Mouse (Mus musculus) limb, embryonic 11.5 days (tissue): ENCODE measurements around the gene Neu2. TPM values are rescaled to one million over a fixed set of nuclear protein-coding genes. Genes with fewer than 3 reads are reported as not detected.

Experiments used
- ATAC-seq: fragments of 200-750 bp; cut with Nextera tagmentation; 2 replicates; pipeline ENCODE4 v1.8.0; 2017; ENCODE audit warnings: low read depth; ENCODE audit not compliant: insufficient number of reproducible peaks, low FRiP score, low TSS enrichment
- DNase-seq: peaks from one replicate; pipeline ENCODE4 v3.0.0-alpha.2; 2015; ENCODE audit warnings: low spot score
- H3K27ac ChIP-seq: fragments of 300-500 bp; sonication (generic); replicated peaks from 2 replicates; pipeline ENCODE4 v1.5.1; 2014; ENCODE audit warnings: low read depth, mild to moderate bottlenecking, low read length
- H3K27me3 ChIP-seq: fragments of 300-500 bp; sonication (generic); 2 replicates; pipeline ENCODE4 v1.6.1; 2014; ENCODE audit warnings: mild to moderate bottlenecking, low read length, mixed read lengths; ENCODE audit not compliant: control insufficient read depth, insufficient read depth
- H3K36me3 ChIP-seq: fragments of 300-500 bp; sonication (generic); 2 replicates; pipeline ENCODE4 v1.6.1; 2014; ENCODE audit warnings: mild to moderate bottlenecking, low read length, moderate library complexity, mixed read lengths; ENCODE audit not compliant: control insufficient read depth, insufficient read depth
- H3K4me1 ChIP-seq: fragments of 300-500 bp; sonication (generic); 2 replicates; pipeline ENCODE4 v1.6.1; 2014; ENCODE audit warnings: low read length, mixed read lengths; ENCODE audit not compliant: control insufficient read depth, insufficient read depth
- H3K4me2 ChIP-seq: fragments of 300-500 bp; sonication (generic); 2 replicates; pipeline ENCODE4 v1.6.1; 2014; ENCODE audit warnings: low read depth, mild to moderate bottlenecking, moderate library complexity; ENCODE audit not compliant: severe bottlenecking
- H3K4me3 ChIP-seq: fragments of 300-500 bp; sonication (generic); 2 replicates; pipeline ENCODE4 v1.5.1; 2014; ENCODE audit warnings: low read depth, low read length
- H3K9ac ChIP-seq: fragments of 300-500 bp; sonication (generic); 2 replicates; pipeline ENCODE4 v1.6.1; 2014; ENCODE audit warnings: mild to moderate bottlenecking, low read length
- H3K9me3 ChIP-seq: fragments of 300-500 bp; sonication (generic); 2 replicates; pipeline ENCODE4 v1.6.1; 2016; ENCODE audit warnings: low read length; ENCODE audit not compliant: control insufficient read depth
- WGBS: fragments of 180-500 bp; shearing (Covaris S2); extraction: QIAGEN DNeasy Blood & Tissue Kit; methylation state at CpG from one replicate; pipeline ENCODE4 v1.1.7; 2014; 5-methylcytosine and 5-hydroxymethylcytosine counted together
- polyA plus RNA-seq: library from polyadenylated mRNA; unstranded; fragments of >200 nt; fragmentation: Nextera tagmentation; extraction: Ambion mirVana; gene quantifications from 2 replicates; pipeline ENCODE4 v1.2.1, GENCODE M21; 2014

The Neu2 gene
- polyA plus RNA-seq, 1 experiment from 2014 or later: not detected

DNA sequence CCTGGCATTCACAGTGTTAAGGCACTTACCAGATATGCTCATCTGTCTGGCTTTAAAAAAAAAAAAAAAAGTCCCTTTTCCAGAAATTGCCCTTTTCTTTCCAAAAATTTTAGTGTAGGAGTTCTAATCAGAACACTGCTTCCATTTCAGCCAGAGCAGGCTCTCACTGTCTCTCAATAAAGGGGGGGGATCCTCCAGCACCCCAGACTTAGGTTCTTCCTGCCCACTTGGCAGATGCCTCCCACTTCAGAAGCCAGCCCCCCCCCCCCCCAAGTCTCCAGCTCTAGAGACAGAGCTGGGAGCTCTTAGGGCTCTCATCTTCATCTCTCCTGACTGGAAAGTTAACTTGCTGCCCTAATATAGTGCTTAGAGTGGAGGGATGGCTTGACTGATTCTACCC is 10.8 kb downstream of the Neu2 start:
- ATAC-seq (no peak), DNase-seq (no peak)
- H3K4me2 ChIP-seq: no peak overlapping the region
- H3K27ac ChIP-seq: no peak overlapping the region
- no peak overlapping the region for H3K4me3 ChIP-seq
- H3K27me3 ChIP-seq: no peaks in the 10 kb centered on the region
- no peak overlapping the region; the same call in 1 of the 2 replicates for H3K9ac ChIP-seq
- H3K36me3 ChIP-seq: no peaks in the 10 kb centered on the region
- no peaks in the 10 kb centered on the region for H3K9me3 ChIP-seq
- no peaks in the 10 kb centered on the region for H3K4me1 ChIP-seq

DNA sequence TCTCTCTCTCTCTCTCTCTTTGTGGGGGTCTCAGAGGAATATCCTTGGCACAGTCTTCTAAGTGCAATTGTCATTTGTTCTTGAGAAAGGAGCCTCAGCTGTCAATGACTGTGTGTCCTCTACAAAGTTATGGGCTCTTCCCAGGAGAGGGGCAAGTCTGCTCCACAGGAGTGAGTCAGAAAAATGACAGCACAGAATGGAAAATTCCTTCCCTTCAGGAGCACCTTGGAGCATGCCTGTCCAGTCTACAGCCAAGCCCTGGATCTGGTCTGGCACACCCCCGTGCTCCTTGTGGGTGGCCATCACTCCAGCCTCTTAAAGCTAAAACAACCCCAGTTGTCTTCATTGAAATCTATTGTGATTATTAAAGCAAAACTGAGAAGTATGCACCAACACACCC is 11.8 kb downstream of the Neu2 start:
- H3K4me3 ChIP-seq: no peak overlapping the region
- no peaks in the 10 kb centered on the region for H3K4me1 ChIP-seq
- H3K36me3 ChIP-seq: no peaks in the 10 kb centered on the region
- H3K4me2 ChIP-seq: no peak overlapping the region
- 83% methylated on average over 1 of the region's 1 CpGs for WGBS
- no peak for DNase-seq
- no peak for ATAC-seq
- no peak overlapping the region for H3K27ac ChIP-seq
- no peak overlapping the region for H3K9ac ChIP-seq
- no peaks in the 10 kb centered on the region for H3K27me3 ChIP-seq
- H3K9me3 ChIP-seq: no peaks in the 10 kb centered on the region

DNA sequence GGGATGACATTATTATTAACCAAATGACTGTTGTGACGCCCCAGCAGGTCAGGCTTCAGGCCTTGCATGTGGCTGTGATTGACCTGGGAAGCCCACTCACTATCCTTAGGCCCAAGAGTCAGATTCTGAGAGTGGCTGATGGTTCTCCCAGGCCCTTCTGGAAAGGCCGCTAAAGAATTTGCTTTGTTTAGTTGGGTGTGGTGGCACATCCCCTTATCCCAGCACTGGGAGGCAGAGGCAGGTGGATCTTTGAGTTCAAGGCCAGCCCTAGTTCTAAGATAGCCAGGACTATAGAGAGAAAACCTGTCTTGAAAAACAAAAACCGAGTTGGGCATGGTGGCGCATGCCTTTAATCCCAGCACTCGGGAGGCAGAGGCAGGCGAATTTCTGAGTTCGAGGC is 15.4 kb downstream of the Neu2 start:
- WGBS: 89% methylated on average over 7 of the region's 7 CpGs
- H3K36me3 ChIP-seq: no peaks in the 10 kb centered on the region
- H3K4me1 ChIP-seq: no peaks in the 10 kb centered on the region
- H3K4me2 ChIP-seq: no peak overlapping the region
- DNase-seq (no peak), ATAC-seq (no peak)
- H3K9ac ChIP-seq: no peak overlapping the region
- no peak overlapping the region for H3K27ac ChIP-seq
- H3K27me3 ChIP-seq: no peaks in the 10 kb centered on the region
- no peak overlapping the region for H3K4me3 ChIP-seq
- no peaks in the 10 kb centered on the region for H3K9me3 ChIP-seq

DNA sequence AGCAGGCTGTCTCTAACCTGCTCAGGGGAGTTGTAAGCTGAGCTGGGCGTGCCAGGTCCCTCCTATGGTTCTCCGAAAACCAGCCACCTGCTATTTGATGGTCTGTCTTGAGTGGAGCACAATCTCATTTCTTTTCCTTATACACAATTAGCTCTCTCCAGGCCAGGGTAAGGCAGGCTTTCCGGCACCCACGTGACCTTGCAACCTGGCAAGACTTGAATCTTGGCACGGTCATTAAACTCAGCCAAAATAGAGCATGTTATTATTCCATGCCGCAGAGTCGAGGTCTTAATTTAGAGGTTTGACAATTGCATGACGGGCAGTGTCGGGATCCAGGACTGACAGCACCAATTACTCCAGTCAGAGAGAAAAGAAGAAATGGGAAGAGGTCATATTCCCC is 17.5 kb downstream of the Neu2 start:
- H3K4me1 ChIP-seq: no peaks in the 10 kb centered on the region
- no peaks in the 10 kb centered on the region for H3K36me3 ChIP-seq
- ATAC-seq: no peak
- H3K9me3 ChIP-seq: no peaks in the 10 kb centered on the region
- no peak overlapping the region for H3K4me2 ChIP-seq
- H3K27ac ChIP-seq: no peak overlapping the region
- DNase-seq: no peak
- no peak overlapping the region for H3K9ac ChIP-seq
- WGBS: 79% methylated on average over 9 of the region's 9 CpGs
- H3K4me3 ChIP-seq: no peak overlapping the region
- no peaks in the 10 kb centered on the region for H3K27me3 ChIP-seq

DNA sequence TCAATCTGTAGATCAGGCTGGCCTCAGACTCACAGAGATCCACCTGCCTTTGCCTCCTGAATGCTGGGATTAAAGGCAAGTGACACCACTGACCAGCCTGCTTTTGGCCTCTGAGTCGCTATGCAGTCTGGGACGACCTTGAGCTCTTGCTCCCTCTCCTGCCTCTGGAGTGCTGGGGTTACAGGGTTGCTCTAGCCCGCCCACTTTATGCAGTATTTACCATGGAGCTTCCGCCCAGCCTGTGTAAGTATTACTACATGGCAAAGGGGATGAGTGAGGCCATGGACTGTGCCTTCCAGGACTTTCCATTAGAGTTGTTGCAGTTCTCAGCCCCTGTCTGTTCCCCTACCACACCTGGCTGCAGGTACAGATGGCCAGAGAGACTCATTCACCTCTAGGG is 22.7 kb downstream of the Neu2 start:
- no peaks in the 10 kb centered on the region for H3K9me3 ChIP-seq
- no peak overlapping the region for H3K4me3 ChIP-seq
- 76% methylated on average over 4 of the region's 4 CpGs for WGBS
- no peak for DNase-seq
- H3K4me1 ChIP-seq: no peaks in the 10 kb centered on the region
- no peaks in the 10 kb centered on the region for H3K36me3 ChIP-seq
- H3K4me2 ChIP-seq: no peak overlapping the region
- no peak overlapping the region for H3K27ac ChIP-seq
- no peaks in the 10 kb centered on the region for H3K27me3 ChIP-seq
- no peak overlapping the region for H3K9ac ChIP-seq
- ATAC-seq: no peak

DNA sequence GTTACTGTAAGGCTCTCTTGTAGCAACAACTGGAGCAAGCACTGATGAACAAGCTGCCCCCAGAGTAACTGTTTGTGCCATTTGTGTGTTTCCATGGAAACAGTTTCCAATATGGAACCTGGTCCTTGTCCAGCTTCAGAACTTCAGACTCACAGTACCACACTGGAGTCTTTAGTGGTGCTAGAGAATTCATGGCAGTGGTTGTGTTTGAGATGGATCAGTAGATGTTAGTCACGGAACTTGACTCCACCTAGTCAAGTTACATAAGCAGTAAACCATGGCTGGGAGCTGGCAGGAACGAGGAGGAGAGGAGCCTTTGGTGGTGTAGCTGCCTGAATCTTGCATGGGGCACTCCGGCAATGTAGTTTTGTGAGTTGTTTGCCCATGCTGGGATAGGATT is 24.4 kb downstream of the Neu2 start:
- Histone ChIP-seq H3K4me3 (no peak overlapping the region), H3K4me1 (no peaks in the 10 kb centered on the region), H3K9ac (no peak overlapping the region), H3K9me3 (no peaks in the 10 kb centered on the region), H3K36me3 (no peaks in the 10 kb centered on the region), H3K4me2 (no peak overlapping the region), H3K27me3 (no peaks in the 10 kb centered on the region), H3K27ac (no peak overlapping the region)
- no peak for ATAC-seq
- DNase-seq: no peak
- WGBS: 77% methylated on average over 3 of the region's 3 CpGs

DNA sequence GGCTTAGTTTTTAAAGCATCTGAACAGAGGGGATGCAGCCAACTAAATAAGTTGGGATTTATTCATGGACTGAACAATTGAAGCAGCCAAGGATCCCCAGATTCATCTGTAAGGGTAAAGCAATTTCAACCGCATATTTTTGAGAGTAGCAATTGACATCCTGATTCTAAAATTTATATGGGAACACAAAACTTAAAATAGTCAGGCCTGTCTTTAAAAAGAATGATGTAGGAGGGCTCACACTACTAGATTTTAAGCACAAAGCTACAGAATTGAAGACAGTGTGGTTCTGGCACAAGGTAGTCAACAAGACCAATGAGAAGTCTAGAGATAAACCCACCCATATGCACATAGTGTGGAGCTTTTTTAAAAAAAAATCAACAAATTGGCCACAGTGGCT is 27.3 kb downstream of the Neu2 start:
- no peak overlapping the region for H3K4me2 ChIP-seq
- no peak overlapping the region for H3K4me3 ChIP-seq
- no peaks in the 10 kb centered on the region for H3K4me1 ChIP-seq
- WGBS: 100% methylated on average over 1 of the region's 1 CpGs
- DNase-seq: no peak
- no peaks in the 10 kb centered on the region for H3K36me3 ChIP-seq
- H3K9ac ChIP-seq: no peak overlapping the region
- no peak overlapping the region for H3K27ac ChIP-seq
- ATAC-seq: no peak
- H3K27me3 ChIP-seq: no peaks in the 10 kb centered on the region
- no peaks in the 10 kb centered on the region for H3K9me3 ChIP-seq

DNA sequence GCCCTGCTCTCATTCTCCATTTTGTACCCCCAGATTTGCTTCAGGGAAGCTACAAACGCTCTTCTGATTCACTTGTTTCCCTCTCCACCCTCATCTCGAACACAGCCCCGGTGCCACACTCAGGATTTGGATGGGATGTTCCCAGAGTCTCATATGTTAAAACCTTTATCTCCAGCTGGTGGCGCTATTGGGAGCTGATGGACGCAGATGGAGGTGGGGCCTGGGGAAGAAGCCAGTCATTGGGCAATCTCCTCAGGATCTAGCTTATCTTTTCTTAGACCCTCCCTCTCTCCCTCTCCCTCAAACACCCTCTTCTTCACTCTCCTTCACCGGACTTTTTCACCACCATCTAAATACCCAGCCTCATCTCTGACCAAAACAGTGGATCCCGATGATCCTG is 31.9 kb downstream of the Neu2 start:
- 31% methylated on average over 7 of the region's 7 CpGs for WGBS

DNA sequence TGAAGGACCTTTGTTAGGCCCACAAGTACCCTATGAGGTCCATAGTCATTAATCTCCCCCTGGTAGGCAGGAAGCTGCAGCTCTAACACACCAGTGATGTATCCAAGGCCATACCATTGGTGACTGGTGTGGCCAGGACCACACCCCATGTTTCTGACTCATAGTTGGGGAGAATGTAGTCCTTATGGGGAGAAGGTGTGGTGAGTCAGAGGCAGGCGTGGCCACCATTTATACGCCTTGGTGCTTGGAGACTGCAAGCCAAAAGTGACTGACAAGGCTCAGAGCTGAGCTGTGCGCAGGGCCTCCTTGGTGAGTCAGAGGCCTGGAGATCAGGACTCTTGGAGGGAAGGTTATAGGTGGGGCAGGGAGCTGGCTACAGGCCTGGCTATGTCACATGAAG is 41.3 kb downstream of the Neu2 start:
- Histone ChIP-seq H3K27ac (no peak overlapping the region), H3K36me3 (no peaks in the 10 kb centered on the region), H3K4me3 (no peak overlapping the region), H3K4me1 (no peaks in the 10 kb centered on the region), H3K9me3 (no peaks in the 10 kb centered on the region), H3K4me2 (no peak overlapping the region), H3K9ac (no peak overlapping the region), H3K27me3 (no peaks in the 10 kb centered on the region)
- ATAC-seq: no peak
- 90% methylated on average over 3 of the region's 3 CpGs for WGBS
- no peak for DNase-seq

More for the DNA sequence above, 31.9 kb downstream of the Neu2 start:
- no peak for ATAC-seq
- Histone ChIP-seq H3K4me1 (no peaks in the 10 kb centered on the region), H3K27ac (no peak overlapping the region), H3K9me3 (no peaks in the 10 kb centered on the region), H3K9ac (no peak overlapping the region), H3K4me3 (no peak overlapping the region), H3K36me3 (no peaks in the 10 kb centered on the region), H3K4me2 (no peak overlapping the region), H3K27me3 (no peaks in the 10 kb centered on the region)
- DNase-seq: no peak
